Mouse (Mus musculus) forebrain, embryonic 16.5 days (tissue): ENCODE results near the gene Krtap16-1. TPM values are rescaled to one million over a fixed set of nuclear protein-coding genes. Genes with fewer than 3 reads are reported as not detected.

ENCODE experiments used
- ATAC-seq: fragments of 200-750 bp; cut with Nextera tagmentation; 2 replicates; pipeline ENCODE4 v1.8.0; 2017; ENCODE audit warnings: mild to moderate bottlenecking, moderate library complexity
- H3K27ac ChIP-seq: fragments of 300-500 bp; sonication (generic); 2 replicates; pipeline ENCODE4 v1.5.1; 2014; ENCODE audit warnings: low read length, control low read depth
- H3K27me3 ChIP-seq: fragments of 300-500 bp; sonication (generic); replicated peaks from 2 replicates; pipeline ENCODE4 v1.6.1; 2014; ENCODE audit warnings: low read length; ENCODE audit not compliant: control insufficient read depth, insufficient read depth
- H3K36me3 ChIP-seq: fragments of 300-500 bp; sonication (generic); 2 replicates; pipeline ENCODE4 v1.6.1; 2014; ENCODE audit not compliant: control insufficient read depth, insufficient read depth
- H3K4me1 ChIP-seq: fragments of 300-500 bp; sonication (generic); replicated peaks from 2 replicates; pipeline ENCODE4 v1.6.1; 2014; ENCODE audit warnings: low read length; ENCODE audit not compliant: control insufficient read depth, insufficient read depth
- H3K4me2 ChIP-seq: fragments of 300-500 bp; sonication (generic); 2 replicates; pipeline ENCODE4 v1.6.1; 2014; ENCODE audit warnings: mild to moderate bottlenecking, low read length, control low read depth
- H3K4me3 ChIP-seq: fragments of 300-500 bp; sonication (generic); replicated peaks from 2 replicates; pipeline ENCODE4 v1.5.1; 2014; ENCODE audit warnings: mild to moderate bottlenecking, low read length, control low read depth
- H3K9ac ChIP-seq: fragments of 300-500 bp; sonication (generic); replicated peaks from 2 replicates; pipeline ENCODE4 v1.6.1; 2014; ENCODE audit warnings: low read depth, low read length, control low read depth
- H3K9me3 ChIP-seq: fragments of 300-500 bp; sonication (generic); 2 replicates; pipeline ENCODE4 v1.6.1; 2016; ENCODE audit warnings: low read length; ENCODE audit not compliant: control insufficient read depth
- WGBS: fragments of 180-500 bp; shearing (Covaris S2); extraction: QIAGEN DNeasy Blood & Tissue Kit; methylation state at CpG from one replicate; pipeline ENCODE4 v1.1.7; 2014; 5-methylcytosine and 5-hydroxymethylcytosine counted together
- polyA plus RNA-seq: library from polyadenylated mRNA; unstranded; fragments of >200 nt; fragmentation: Nextera tagmentation; extraction: Ambion mirVana; gene quantifications from 2 replicates; pipeline ENCODE4 v1.2.1, GENCODE M21; 2015

The Krtap16-1 gene
- polyA plus RNA-seq = not detected in 2 replicates

DNA sequence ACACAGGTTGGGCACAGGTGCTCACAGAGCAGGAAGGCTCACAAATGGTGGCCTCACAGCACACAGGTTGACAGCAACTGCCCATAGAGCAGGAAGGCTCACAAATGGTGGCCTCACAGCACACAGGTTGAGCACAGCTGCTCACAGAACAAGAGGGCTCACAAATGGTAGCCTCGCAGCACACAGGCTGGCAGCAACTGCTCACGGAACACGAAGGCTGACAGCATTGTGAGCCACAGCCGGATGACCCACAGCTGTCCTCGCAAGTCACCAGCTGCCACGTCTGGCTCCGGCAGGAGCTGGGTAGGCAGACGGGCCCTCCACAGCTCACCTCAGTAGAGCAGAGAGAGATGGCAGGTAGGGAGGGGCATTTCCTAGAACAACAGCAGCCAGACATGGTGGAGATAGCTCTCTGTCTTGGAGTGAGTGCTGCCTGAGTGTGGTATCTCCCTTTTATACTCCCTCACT, at the start of gene Krtap16-1:
Gene Krtap16-1 (minus strand): TSS at position 418 of the 468 bp plus-strand sequence.
- no peaks in the 10 kb centered on the region for H3K9me3 ChIP-seq

GRCm38 (mm10) chr11:100029768-100030167, 43.4 kb upstream of the Krtap16-1 start, which contains the start of gene Krt33b:
TSS of gene Krt33b (minus strand) at chr11:100029868.
- no peak for ATAC-seq
- Histone ChIP-seq H3K4me2 (no peak within 1 kb of the TSS), H3K27ac (no peak within 1 kb of the TSS), H3K9ac (no peak within 1 kb of the TSS), H3K4me3 (no peak within 1 kb of the TSS), H3K4me1 (no peaks in the 10 kb centered on the region), H3K27me3 (no peaks in the 10 kb centered on the region), H3K9me3 (no peaks in the 10 kb centered on the region), H3K36me3 (no peaks in the 10 kb centered on the region)
- WGBS = 88% methylated on average over 6 of the region's 6 CpGs

More for the DNA sequence above, at the start of gene Krtap16-1:
- ATAC-seq = 0 out of 2 replicates have a peak, but pooled peaks have one; percentile 23
- H3K36me3 ChIP-seq = no peaks in the 10 kb centered on the region
- H3K4me2 ChIP-seq = no peak within 1 kb of the TSS
- H3K4me1 ChIP-seq = no peaks in the 10 kb centered on the region
- no peaks in the 10 kb centered on the region for H3K27me3 ChIP-seq
- H3K4me3 ChIP-seq = no peak within 1 kb of the TSS
- H3K27ac ChIP-seq = peak within 1 kb of the TSS; percentile 56
- WGBS = 81% methylated on average over 8 of the region's 8 CpGs
- H3K9ac ChIP-seq = no peak within 1 kb of the TSS

DNA sequence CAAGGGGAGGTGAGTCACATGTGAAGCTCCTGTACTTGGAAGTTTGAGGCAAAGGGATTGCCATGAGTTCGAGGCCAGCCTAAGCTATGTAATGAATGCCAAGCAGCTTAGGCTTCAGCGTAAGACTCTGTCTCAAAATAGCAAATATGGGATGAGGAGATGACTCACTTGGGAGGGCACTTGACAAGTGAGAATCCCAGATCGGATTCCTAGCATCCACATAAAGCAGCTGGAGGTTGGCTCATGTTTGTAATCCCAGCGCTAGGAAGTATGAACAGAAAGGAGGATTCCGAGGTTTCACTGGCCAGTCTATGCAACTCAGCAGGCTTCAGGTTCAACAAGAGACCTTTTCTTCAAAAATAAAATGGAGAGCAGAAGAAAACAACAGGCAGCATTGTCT, 35.0 kb upstream of the Krtap16-1 start:
- WGBS = 78% methylated on average over 5 of the region's 5 CpGs
- Histone ChIP-seq H3K4me1 (no peaks in the 10 kb centered on the region), H3K36me3 (no peaks in the 10 kb centered on the region), H3K9ac (no peak overlapping the region), H3K4me3 (no peak overlapping the region), H3K9me3 (no peaks in the 10 kb centered on the region), H3K4me2 (no peak overlapping the region), H3K27me3 (no peaks in the 10 kb centered on the region), H3K27ac (no peak overlapping the region)
- no peak for ATAC-seq

- Histone ChIP-seq H3K4me2 (no peak overlapping the region), H3K9me3 (no peaks in the 10 kb centered on the region), H3K36me3 (no peaks in the 10 kb centered on the region), H3K27ac (no peak overlapping the region), H3K9ac (no peak overlapping the region), H3K4me3 (no peak overlapping the region), H3K27me3 (no peaks in the 10 kb centered on the region), H3K4me1 (no peaks in the 10 kb centered on the region)
- 92% methylated on average over 1 of the region's 1 CpGs for WGBS
- no peak for ATAC-seq
These were observed 33.1 kb upstream of the Krtap16-1 start for GRCm38 (mm10) chr11:100019466-100019865.

DNA sequence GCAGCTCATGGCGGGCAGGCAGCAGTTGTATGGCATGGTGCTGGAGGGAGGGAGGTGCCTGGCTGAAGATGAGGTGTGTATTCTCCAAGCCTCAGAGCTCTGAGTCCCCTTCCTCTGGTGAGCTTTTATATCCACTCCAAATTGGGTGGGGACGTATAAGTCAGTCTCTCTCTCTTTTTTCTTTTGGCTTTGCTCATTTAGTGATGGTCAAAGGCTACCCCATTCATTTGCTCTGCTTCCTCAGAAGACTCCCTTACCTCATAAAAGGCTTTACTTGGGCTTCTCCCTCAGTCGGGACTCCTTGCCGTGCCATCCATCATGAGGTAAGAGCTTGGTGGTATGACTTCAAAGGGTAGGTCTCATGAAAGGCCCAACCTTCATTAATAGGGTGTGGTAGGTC, 29.7 kb upstream of the Krtap16-1 start, which contains the start of gene Krt33a:
Gene Krt33a (minus strand): TSS at position 101 of the 400 bp plus-strand sequence.
- 81% methylated on average over 4 of the region's 4 CpGs for WGBS
- no peak for ATAC-seq
- Histone ChIP-seq H3K9me3 (no peaks in the 10 kb centered on the region), H3K27ac (no peak within 1 kb of the TSS), H3K4me3 (no peak within 1 kb of the TSS), H3K9ac (no peak within 1 kb of the TSS), H3K4me2 (no peak within 1 kb of the TSS), H3K36me3 (no peaks in the 10 kb centered on the region), H3K4me1 (no peaks in the 10 kb centered on the region), H3K27me3 (no peaks in the 10 kb centered on the region)

GRCm38 (mm10) chr11:100013691-100014171, 27.3 kb upstream of the Krtap16-1 start:
- no peak overlapping the region for H3K4me3 ChIP-seq

DNA sequence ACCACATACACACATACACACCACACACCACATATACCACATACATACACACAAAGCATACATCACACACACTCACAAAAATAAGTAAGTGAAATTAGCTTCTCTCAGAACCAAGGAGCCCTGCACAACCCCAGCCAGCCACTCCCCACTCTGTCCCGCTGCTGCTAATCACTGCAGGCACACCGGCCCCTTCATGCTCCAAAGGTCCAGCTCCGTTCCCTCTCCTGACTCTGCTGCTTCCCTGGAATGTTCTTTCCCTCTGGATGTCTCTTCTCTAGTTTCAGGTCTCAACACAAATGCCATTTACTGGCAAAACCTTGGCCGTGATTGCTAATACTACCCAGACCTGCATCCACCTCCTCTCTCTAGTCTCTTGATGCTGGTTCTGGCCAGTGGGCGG, 24.3 kb upstream of the Krtap16-1 start:
- no peaks in the 10 kb centered on the region for H3K9me3 ChIP-seq
- WGBS = 89% methylated on average over 5 of the region's 5 CpGs
- no peak overlapping the region for H3K4me2 ChIP-seq
- no peaks in the 10 kb centered on the region for H3K4me1 ChIP-seq
- H3K4me3 ChIP-seq = no peak overlapping the region
- no peak overlapping the region for H3K27ac ChIP-seq
- H3K36me3 ChIP-seq = no peaks in the 10 kb centered on the region
- no peak for ATAC-seq
- no peaks in the 10 kb centered on the region for H3K27me3 ChIP-seq
- H3K9ac ChIP-seq = no peak overlapping the region

More at GRCm38 (mm10) chr11:100013691-100014171, 27.3 kb upstream of the Krtap16-1 start:
- no peaks in the 10 kb centered on the region for H3K9me3 ChIP-seq
- no peaks in the 10 kb centered on the region for H3K27me3 ChIP-seq
- no peak overlapping the region for H3K4me2 ChIP-seq
- WGBS = 60% methylated on average over 4 of the region's 4 CpGs
- no peaks in the 10 kb centered on the region for H3K4me1 ChIP-seq
- no peaks in the 10 kb centered on the region for H3K36me3 ChIP-seq
- no peak overlapping the region for H3K9ac ChIP-seq
- H3K27ac ChIP-seq = no peak overlapping the region
- no peak for ATAC-seq

DNA sequence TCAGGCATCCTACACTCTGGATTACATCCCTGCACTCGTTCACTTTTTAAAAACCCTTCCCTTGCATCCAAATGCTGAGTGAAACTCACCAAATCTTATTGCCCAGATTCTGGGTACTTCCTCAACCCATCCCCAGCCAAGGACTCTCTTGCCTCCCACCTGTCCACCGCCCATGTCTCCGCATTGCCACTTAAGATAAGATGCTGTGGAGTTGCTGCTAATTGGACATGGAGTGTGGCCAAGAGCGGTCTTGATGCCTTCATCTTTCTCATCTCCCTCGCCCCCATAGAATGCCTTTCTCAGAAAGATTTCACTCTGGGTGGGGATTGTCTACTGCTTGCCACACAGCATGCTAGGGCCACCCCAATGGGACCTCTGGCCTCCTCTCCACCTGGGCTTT, 21.9 kb upstream of the Krtap16-1 start:
- H3K4me1 ChIP-seq = no peaks in the 10 kb centered on the region
- no peak overlapping the region for H3K4me2 ChIP-seq
- H3K27me3 ChIP-seq = no peaks in the 10 kb centered on the region
- no peak overlapping the region for H3K4me3 ChIP-seq
- H3K36me3 ChIP-seq = no peaks in the 10 kb centered on the region
- no peak overlapping the region for H3K27ac ChIP-seq
- no peak overlapping the region for H3K9ac ChIP-seq
- no peaks in the 10 kb centered on the region for H3K9me3 ChIP-seq
- 87% methylated on average over 5 of the region's 5 CpGs for WGBS
- no peak for ATAC-seq

GRCm38 (mm10) chr11:100006624-100007023, 20.2 kb upstream of the Krtap16-1 start:
- ATAC-seq = no peak
- WGBS = 56% methylated on average over 3 of the region's 3 CpGs

DNA sequence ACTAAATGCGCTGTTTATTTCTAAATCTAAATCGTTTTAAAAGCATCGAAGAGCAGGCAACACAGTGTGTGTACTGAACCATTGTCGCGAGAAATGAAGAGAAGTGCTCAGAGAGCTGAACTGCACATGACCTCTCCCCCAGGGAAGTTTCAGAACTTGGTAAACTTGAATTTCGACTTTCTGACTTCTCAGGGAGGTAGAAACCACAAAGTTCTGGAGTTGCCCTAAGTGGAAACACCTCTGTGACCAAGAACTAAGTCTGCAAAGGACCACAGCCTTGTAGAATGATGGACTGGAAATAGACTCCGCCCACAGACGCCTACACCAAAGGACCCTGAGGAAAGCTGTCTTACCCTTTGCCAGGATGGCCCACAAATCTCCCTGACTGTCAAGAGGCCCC, 19.5 kb upstream of the Krtap16-1 start:
- Histone ChIP-seq H3K9me3 (no peaks in the 10 kb centered on the region), H3K36me3 (no peaks in the 10 kb centered on the region), H3K27me3 (no peaks in the 10 kb centered on the region), H3K4me3 (no peak overlapping the region), H3K27ac (no peak overlapping the region), H3K9ac (no peak overlapping the region), H3K4me1 (no peaks in the 10 kb centered on the region), H3K4me2 (no peak overlapping the region)
- no peak for ATAC-seq
- 90% methylated on average over 8 of the region's 8 CpGs for WGBS

More at GRCm38 (mm10) chr11:100006624-100007023, 20.2 kb upstream of the Krtap16-1 start:
- H3K9ac ChIP-seq = no peak overlapping the region
- no peak overlapping the region for H3K4me2 ChIP-seq
- no peaks in the 10 kb centered on the region for H3K4me1 ChIP-seq
- no peaks in the 10 kb centered on the region for H3K36me3 ChIP-seq
- H3K4me3 ChIP-seq = no peak overlapping the region
- no peak overlapping the region for H3K27ac ChIP-seq
- H3K27me3 ChIP-seq = no peaks in the 10 kb centered on the region
- H3K9me3 ChIP-seq = no peaks in the 10 kb centered on the region
